Mouse (Mus musculus) stomach, postnatal 0 days (tissue): Measurements from ENCODE around the gene Pdia6.

ENCODE experiments used
- CTCF ChIP-seq: IDR thresholded peaks from 2 replicates; pipeline ENCODE4 v1.5.1; 2016; ENCODE audit warnings: antibody characterized with exemption, low read depth, mild to moderate bottlenecking, moderate library complexity
- EP300 ChIP-seq: optimal IDR thresholded peaks from 2 replicates; pipeline ENCODE3; 2016; ENCODE audit warnings: antibody characterized with exemption

GRCm38 (mm10) chr12:17218390-17218789 is 48.0 kb upstream of the Pdia6 start:
- TF ChIP-seq CTCF: no peak
- no peak for TF ChIP-seq EP300
